Mouse (Mus musculus): ENCODE results near the gene Kif18b. TPM values are rescaled to one million over a fixed set of nuclear protein-coding genes. Genes with fewer than 3 reads are reported as not detected.

Gene Kif18b
- polyA plus RNA-seq, 1 experiment from 2014 or later: 8.9 TPM

GRCm38 (mm10) chr11:102894716-102895115 is 30.2 kb downstream of the Kif18b start:
- peaks cover 3% of the 10 kb centered on the region; the same call in 1 of the 2 replicates for H3K27me3 ChIP-seq (replicated peaks)
- peaks cover 7% of the 10 kb centered on the region for H3K4me1 ChIP-seq (replicated peaks)
- WGBS: 85% methylated on average over 4 of the region's 4 CpGs
- H3K36me3 ChIP-seq: no peaks in the 10 kb centered on the region
- no peak overlapping the region for H3K4me2 ChIP-seq (replicated peaks)
- H3K9me3 ChIP-seq: no peaks in the 10 kb centered on the region
- no peak overlapping the region for H3K9ac ChIP-seq
- H3K27ac ChIP-seq: no peak overlapping the region
- no peak overlapping the region for H3K4me3 ChIP-seq (replicated peaks)
- ATAC-seq: no peak

GRCm38 (mm10) chr11:102893015-102893651 is 31.8 kb downstream of the Kif18b start:
- H3K4me1 ChIP-seq (replicated peaks): peaks cover 7% of the 10 kb centered on the region
- peak; percentile 95 for ATAC-seq
- H3K4me3 ChIP-seq (replicated peaks): peak overlapping the region; percentile 34
- no peaks in the 10 kb centered on the region for H3K36me3 ChIP-seq
- no peak overlapping the region for H3K27ac ChIP-seq
- H3K9me3 ChIP-seq: no peaks in the 10 kb centered on the region
- peak overlapping the region; percentile 49 for H3K9ac ChIP-seq
- peak overlapping the region; percentile 78 for H3K4me2 ChIP-seq (replicated peaks)
- WGBS: 2% methylated on average over 43 of the region's 43 CpGs
- H3K27me3 ChIP-seq (replicated peaks): peaks cover 3% of the 10 kb centered on the region; the same call in 1 of the 2 replicates

GRCm38 (mm10) chr11:102890096-102890495 is 34.8 kb downstream of the Kif18b start:
- Histone ChIP-seq H3K9ac (no peak overlapping the region), H3K27me3 (replicated peaks) (no peaks in the 10 kb centered on the region; the same call in none of the 2 replicates), H3K4me3 (replicated peaks) (no peak overlapping the region), H3K9me3 (no peaks in the 10 kb centered on the region), H3K27ac (no peak overlapping the region), H3K4me2 (replicated peaks) (no peak overlapping the region), H3K36me3 (no peaks in the 10 kb centered on the region), H3K4me1 (replicated peaks) (peaks cover 8% of the 10 kb centered on the region)
- WGBS: 79% methylated on average over 5 of the region's 5 CpGs
- ATAC-seq: no peak

GRCm38 (mm10) chr11:102888135-102888534 is 36.8 kb downstream of the Kif18b start:
- Histone ChIP-seq H3K27ac (no peak overlapping the region), H3K9ac (no peak overlapping the region), H3K36me3 (no peaks in the 10 kb centered on the region), H3K4me2 (replicated peaks) (no peak overlapping the region), H3K4me3 (replicated peaks) (no peak overlapping the region), H3K4me1 (replicated peaks) (peaks cover 7% of the 10 kb centered on the region; the same call in 1 of the 2 replicates), H3K9me3 (no peaks in the 10 kb centered on the region), H3K27me3 (replicated peaks) (no peaks in the 10 kb centered on the region; the same call in 1 of the 2 replicates)
- 63% methylated on average over 3 of the region's 3 CpGs for WGBS
- ATAC-seq: no peak

- H3K4me2 ChIP-seq (replicated peaks): no peak overlapping the region
- H3K36me3 ChIP-seq: no peaks in the 10 kb centered on the region
- H3K27ac ChIP-seq: no peak overlapping the region
- no peak overlapping the region for H3K9ac ChIP-seq
- 83% methylated on average over 5 of the region's 5 CpGs for WGBS
- no peak overlapping the region for H3K4me3 ChIP-seq (replicated peaks)
- no peak for ATAC-seq
- no peaks in the 10 kb centered on the region for H3K9me3 ChIP-seq
- H3K4me1 ChIP-seq (replicated peaks): 0 out of 2 replicates have a peak, but pooled peaks cover 5% of the 10 kb centered on the region
- H3K27me3 ChIP-seq (replicated peaks): no peaks in the 10 kb centered on the region; the same call in 1 of the 2 replicates
Observed at GRCm38 (mm10) chr11:102887433-102887832, 37.5 kb downstream of the Kif18b start.

GRCm38 (mm10) chr11:102884616-102885219 is 40.2 kb downstream of the Kif18b start, which contains the start of gene Fam187a:
Gene Fam187a, plus strand, starts transcription at chr11:102885169.
- ATAC-seq: no peak
- no peak within 1 kb of the TSS for H3K27ac ChIP-seq
- 51% methylated on average over 10 of the region's 10 CpGs for WGBS
- no peaks in the 10 kb centered on the region for H3K9me3 ChIP-seq
- H3K4me2 ChIP-seq (replicated peaks): no peak within 1 kb of the TSS
- no peaks in the 10 kb centered on the region; the same call in 1 of the 2 replicates for H3K27me3 ChIP-seq (replicated peaks)
- H3K36me3 ChIP-seq: no peaks in the 10 kb centered on the region
- H3K4me1 ChIP-seq (replicated peaks): peaks cover 14% of the 10 kb centered on the region
- no peak within 1 kb of the TSS for H3K9ac ChIP-seq
- H3K4me3 ChIP-seq (replicated peaks): no peak within 1 kb of the TSS

- ATAC-seq: peak; percentile 29
- Histone ChIP-seq H3K27me3 (replicated peaks) (no peaks in the 10 kb centered on the region; the same call in 1 of the 2 replicates), H3K36me3 (0 out of 2 replicates have a peak, but pooled peaks cover 3% of the 10 kb centered on the region), H3K4me1 (replicated peaks) (peaks cover 17% of the 10 kb centered on the region), H3K27ac (no peak overlapping the region; the same call in 1 of the 2 replicates), H3K9me3 (no peaks in the 10 kb centered on the region), H3K4me3 (replicated peaks) (peak overlapping the region; percentile 68), H3K4me2 (replicated peaks) (peak overlapping the region; percentile 63), H3K9ac (peak overlapping the region; percentile 69)
- WGBS: 15% methylated on average over 13 of the region's 13 CpGs
Observed at GRCm38 (mm10) chr11:102881314-102882198, 43.4 kb downstream of the Kif18b start.

GRCm38 (mm10) chr11:102880585-102881313 is 44.2 kb downstream of the Kif18b start, which contains the start of the genes Eftud2 and Ccdc103:
Gene Eftud2, minus strand, starts transcription at chr11:102880985.
Gene Ccdc103, plus strand, starts transcription at chr11:102881204.
- H3K9me3 ChIP-seq: no peaks in the 10 kb centered on the region
- H3K36me3 ChIP-seq: 0 out of 2 replicates have a peak, but pooled peaks cover 3% of the 10 kb centered on the region
- peak within 1 kb of the TSS; percentile 68 for H3K4me3 ChIP-seq (replicated peaks)
- peak within 1 kb of the TSS; percentile 63 for H3K4me2 ChIP-seq (replicated peaks)
- ATAC-seq: peak; percentile 94
- H3K4me1 ChIP-seq (replicated peaks): peaks cover 17% of the 10 kb centered on the region
- under 1% methylated on average over 62 of the region's 62 CpGs for WGBS
- H3K9ac ChIP-seq: peak within 1 kb of the TSS; percentile 69
- H3K27me3 ChIP-seq (replicated peaks): no peaks in the 10 kb centered on the region
- peak within 1 kb of the TSS; percentile 69 for H3K27ac ChIP-seq

- no peak overlapping the region for H3K9ac ChIP-seq
- ATAC-seq: no peak
- no peaks in the 10 kb centered on the region for H3K27me3 ChIP-seq (replicated peaks)
- peaks cover 12% of the 10 kb centered on the region for H3K4me1 ChIP-seq (replicated peaks)
- peak overlapping the region; percentile 63 for H3K4me2 ChIP-seq (replicated peaks)
- no peak overlapping the region for H3K27ac ChIP-seq
- H3K9me3 ChIP-seq: no peaks in the 10 kb centered on the region
- H3K36me3 ChIP-seq: peaks cover 11% of the 10 kb centered on the region; the same call in 1 of the 2 replicates
- no peak overlapping the region for H3K4me3 ChIP-seq (replicated peaks)
- 80% methylated on average over 2 of the region's 2 CpGs for WGBS
Observed at GRCm38 (mm10) chr11:102879558-102879957, 45.4 kb downstream of the Kif18b start.

GRCm38 (mm10) chr11:102874801-102875334 is 50.1 kb downstream of the Kif18b start:
- Histone ChIP-seq H3K27me3 (replicated peaks) (no peaks in the 10 kb centered on the region), H3K9ac (no peak overlapping the region), H3K27ac (no peak overlapping the region), H3K9me3 (no peaks in the 10 kb centered on the region), H3K4me2 (replicated peaks) (no peak overlapping the region), H3K4me3 (replicated peaks) (no peak overlapping the region), H3K36me3 (peaks cover 25% of the 10 kb centered on the region), H3K4me1 (replicated peaks) (peaks cover 5% of the 10 kb centered on the region)
- WGBS: 90% methylated on average over 7 of the region's 7 CpGs
- no peak for ATAC-seq

- H3K4me2 ChIP-seq (replicated peaks): no peak overlapping the region
- no peak overlapping the region for H3K9ac ChIP-seq
- H3K27ac ChIP-seq: no peak overlapping the region
- H3K4me1 ChIP-seq (replicated peaks): no peaks in the 10 kb centered on the region
- H3K9me3 ChIP-seq: no peaks in the 10 kb centered on the region
- H3K36me3 ChIP-seq: peaks cover 65% of the 10 kb centered on the region
- 29% methylated on average over 4 of the region's 4 CpGs for WGBS
- no peak overlapping the region for H3K4me3 ChIP-seq (replicated peaks)
- no peaks in the 10 kb centered on the region for H3K27me3 ChIP-seq (replicated peaks)
- ATAC-seq: no peak
Observed at GRCm38 (mm10) chr11:102864272-102864671, 60.7 kb downstream of the Kif18b start.
